Mouse (Mus musculus) lung, embryonic 14.5 days (tissue): ENCODE data around the gene Ube2o. TPM values are rescaled to one million over a fixed set of nuclear protein-coding genes. Genes with fewer than 3 reads are reported as not detected.
"Not testable (repeated sequence)": the region's sequence is repeated elsewhere in the genome, so short reads cannot be mapped to it uniquely, and the experiment has no call there.

Experiments
- ATAC-seq: fragments of 200-750 bp; cut with Nextera tagmentation; 2 replicates; pipeline ENCODE4 v1.8.0; 2017; ENCODE audit warnings: mild to moderate bottlenecking, moderate TSS enrichment, moderate library complexity; ENCODE audit not compliant: insufficient read depth
- DNase-seq: peaks from one replicate; pipeline ENCODE4 v3.0.0-alpha.2; 2015
- H3K27ac ChIP-seq: fragments of 300-500 bp; sonication (generic); 2 replicates; pipeline ENCODE4 v1.5.1; 2014; ENCODE audit warnings: low read depth, mild to moderate bottlenecking, moderate library complexity
- H3K27me3 ChIP-seq: fragments of 300-500 bp; sonication (generic); 2 replicates; pipeline ENCODE4 v1.6.1; 2014; ENCODE audit warnings: low read length, control low read depth; ENCODE audit not compliant: insufficient read depth
- H3K36me3 ChIP-seq: fragments of 300-500 bp; sonication (generic); 2 replicates; pipeline ENCODE4 v1.6.1; 2014; ENCODE audit warnings: control low read depth; ENCODE audit not compliant: insufficient read depth
- H3K4me1 ChIP-seq: fragments of 300-500 bp; sonication (generic); 2 replicates; pipeline ENCODE4 v1.6.1; 2014; ENCODE audit warnings: antibody characterized with exemption, control low read depth; ENCODE audit not compliant: insufficient read depth
- H3K4me2 ChIP-seq: fragments of 300-500 bp; sonication (generic); 2 replicates; pipeline ENCODE4 v1.6.1; 2014; ENCODE audit warnings: mild to moderate bottlenecking
- H3K4me3 ChIP-seq: fragments of 300-500 bp; sonication (generic); 2 replicates; pipeline ENCODE4 v1.5.1; 2014; ENCODE audit warnings: low read depth, low read length
- H3K9ac ChIP-seq: fragments of 300-500 bp; sonication (generic); 2 replicates; pipeline ENCODE4 v1.6.1; 2014
- H3K9me3 ChIP-seq: fragments of 300-500 bp; sonication (generic); 2 replicates; pipeline ENCODE4 v1.6.1; 2016; ENCODE audit warnings: low read depth, low read length, control low read depth
- CTCF ChIP-seq: IDR thresholded peaks from 2 replicates; pipeline ENCODE4 v1.5.1; 2016; ENCODE audit warnings: antibody characterized with exemption, low read depth
- WGBS: fragments of 180-500 bp; shearing (Covaris S2); extraction: QIAGEN DNeasy Blood & Tissue Kit; methylation state at CpG from one replicate; pipeline ENCODE4 v1.1.7; 2014; 5-methylcytosine and 5-hydroxymethylcytosine counted together
- polyA plus RNA-seq: library from polyadenylated mRNA; unstranded; fragments of >200 nt; fragmentation: Nextera tagmentation; extraction: Ambion mirVana; gene quantifications from 2 replicates; pipeline ENCODE4 v1.2.1, GENCODE M21; 2014

Ube2o gene
- polyA plus RNA-seq, 1 experiment from 2014 or later: 22.8 TPM

- Histone ChIP-seq H3K27ac (no peak overlapping the region), H3K9me3 (no peaks in the 10 kb centered on the region), H3K27me3 (no peaks in the 10 kb centered on the region), H3K4me3 (no peak overlapping the region), H3K4me2 (no peak overlapping the region), H3K36me3 (peaks cover 9% of the 10 kb centered on the region; the same call in 1 of the 2 replicates), H3K9ac (no peak overlapping the region), H3K4me1 (peaks cover 16% of the 10 kb centered on the region)
- no peak for DNase-seq
- TF ChIP-seq CTCF: no peak
- 90% methylated on average over 1 of the region's 1 CpGs for WGBS
- ATAC-seq: no peak
Observed at GRCm38 (mm10) chr11:116612554-116612953, 31.3 kb upstream of the Ube2o start.

- WGBS: 93% methylated on average over 9 of the region's 9 CpGs
- Histone ChIP-seq H3K4me2 (no peak overlapping the region), H3K27ac (no peak overlapping the region), H3K4me3 (no peak overlapping the region), H3K27me3 (no peaks in the 10 kb centered on the region), H3K36me3 (peaks cover 13% of the 10 kb centered on the region; the same call in 1 of the 2 replicates), H3K4me1 (peaks cover 15% of the 10 kb centered on the region; the same call in 1 of the 2 replicates), H3K9me3 (no peaks in the 10 kb centered on the region), H3K9ac (no peak overlapping the region)
- ATAC-seq: no peak
- DNase-seq: no peak
- TF ChIP-seq CTCF: no peak
Observed at GRCm38 (mm10) chr11:116611883-116612282, 30.6 kb upstream of the Ube2o start.

GRCm38 (mm10) chr11:116611168-116611567 is 29.9 kb upstream of the Ube2o start:
- WGBS: 86% methylated on average over 9 of the region's 9 CpGs
- ATAC-seq, H3K9me3 ChIP-seq: not testable (repeated sequence)

GRCm38 (mm10) chr11:116609965-116610630 is 28.9 kb upstream of the Ube2o start:
- no peak overlapping the region for H3K4me3 ChIP-seq
- H3K4me2 ChIP-seq: no peak overlapping the region
- H3K9me3 ChIP-seq: no peaks in the 10 kb centered on the region
- H3K36me3 ChIP-seq: peaks cover 28% of the 10 kb centered on the region; the same call in 1 of the 2 replicates
- H3K9ac ChIP-seq: no peak overlapping the region
- no peak for ATAC-seq
- WGBS: 72% methylated on average over 15 of the region's 15 CpGs
- DNase-seq: no peak
- H3K27me3 ChIP-seq: no peaks in the 10 kb centered on the region
- TF ChIP-seq CTCF: no peak
- H3K4me1 ChIP-seq: no peaks in the 10 kb centered on the region
- H3K27ac ChIP-seq: no peak overlapping the region

More at GRCm38 (mm10) chr11:116611168-116611567, 29.9 kb upstream of the Ube2o start:
- peaks cover 19% of the 10 kb centered on the region; the same call in 1 of the 2 replicates for H3K36me3 ChIP-seq
- H3K4me1 ChIP-seq, H3K4me3 ChIP-seq, H3K4me2 ChIP-seq, DNase-seq, H3K9ac ChIP-seq, H3K27me3 ChIP-seq, H3K27ac ChIP-seq: not testable (repeated sequence)

GRCm38 (mm10) chr11:116607717-116608116 is 26.5 kb upstream of the Ube2o start:
- Histone ChIP-seq H3K4me3 (no peak overlapping the region), H3K4me2 (no peak overlapping the region), H3K27me3 (no peaks in the 10 kb centered on the region), H3K9ac (no peak overlapping the region), H3K9me3 (no peaks in the 10 kb centered on the region), H3K36me3 (peaks cover 42% of the 10 kb centered on the region), H3K27ac (no peak overlapping the region), H3K4me1 (no peaks in the 10 kb centered on the region)
- 89% methylated on average over 3 of the region's 3 CpGs for WGBS
- DNase-seq: no peak
- ATAC-seq: no peak
- TF ChIP-seq CTCF: no peak

GRCm38 (mm10) chr11:116604097-116604496 is 22.9 kb upstream of the Ube2o start:
- Histone ChIP-seq H3K27ac (no peak overlapping the region), H3K4me2 (no peak overlapping the region), H3K4me3 (no peak overlapping the region), H3K9ac (no peak overlapping the region), H3K9me3 (no peaks in the 10 kb centered on the region), H3K4me1 (no peaks in the 10 kb centered on the region), H3K27me3 (no peaks in the 10 kb centered on the region), H3K36me3 (peaks cover 57% of the 10 kb centered on the region)
- ATAC-seq (no peak), DNase-seq (no peak)
- TF ChIP-seq CTCF: no peak
- 81% methylated on average over 12 of the region's 12 CpGs for WGBS

- no peak overlapping the region for H3K4me2 ChIP-seq
- H3K4me3 ChIP-seq: no peak overlapping the region
- TF ChIP-seq CTCF: peak; percentile 59
- H3K4me1 ChIP-seq: no peaks in the 10 kb centered on the region
- peak; percentile 56 for DNase-seq
- H3K9me3 ChIP-seq: no peaks in the 10 kb centered on the region
- peaks cover 59% of the 10 kb centered on the region for H3K36me3 ChIP-seq
- WGBS: 88% methylated on average over 10 of the region's 10 CpGs
- ATAC-seq: no peak
- H3K27ac ChIP-seq: no peak overlapping the region
- no peaks in the 10 kb centered on the region for H3K27me3 ChIP-seq
- H3K9ac ChIP-seq: no peak overlapping the region
Observed at GRCm38 (mm10) chr11:116603339-116603738, 22.1 kb upstream of the Ube2o start.

GRCm38 (mm10) chr11:116602043-116602442 is 20.8 kb upstream of the Ube2o start:
- H3K4me3 ChIP-seq: no peak overlapping the region
- WGBS: 81% methylated on average over 8 of the region's 8 CpGs
- H3K27ac ChIP-seq: no peak overlapping the region
- H3K4me1 ChIP-seq: no peaks in the 10 kb centered on the region
- H3K4me2 ChIP-seq: no peak overlapping the region
- DNase-seq (no peak), ATAC-seq (no peak)
- no peak for TF ChIP-seq CTCF
- H3K36me3 ChIP-seq: peaks cover 49% of the 10 kb centered on the region
- H3K9ac ChIP-seq: no peak overlapping the region
- H3K9me3 ChIP-seq: no peaks in the 10 kb centered on the region
- no peaks in the 10 kb centered on the region for H3K27me3 ChIP-seq
